Mouse (Mus musculus) forebrain, embryonic 15.5 days (tissue): ENCODE measurements around the gene Sprr2a3. TPM values are rescaled to one million over a fixed set of nuclear protein-coding genes. Genes with fewer than 3 reads are reported as not detected.
"Not testable (repeated sequence)": the region's sequence is repeated elsewhere in the genome, so short reads cannot be mapped to it uniquely, and the experiment has no call there.

ENCODE experiments used
- ATAC-seq: fragments of 200-750 bp; cut with Nextera tagmentation; replicated peaks from 2 replicates; pipeline ENCODE4 v1.8.0; 2017; ENCODE audit warnings: mild to moderate bottlenecking, moderate TSS enrichment, moderate library complexity
- H3K27ac ChIP-seq: fragments of 300-500 bp; sonication (generic); replicated peaks from 2 replicates; pipeline ENCODE4 v1.5.1; 2015; ENCODE audit warnings: mild to moderate bottlenecking, inconsistent platforms
- H3K27me3 ChIP-seq: fragments of 300-500 bp; sonication (generic); 2 replicates; pipeline ENCODE4 v1.6.1; 2015; ENCODE audit warnings: inconsistent platforms
- H3K36me3 ChIP-seq: fragments of 300-500 bp; sonication (generic); 2 replicates; pipeline ENCODE4 v1.6.1; 2015; ENCODE audit warnings: mild to moderate bottlenecking, inconsistent platforms
- H3K4me1 ChIP-seq: fragments of 300-500 bp; sonication (generic); 2 replicates; pipeline ENCODE4 v1.6.1; 2015; ENCODE audit warnings: inconsistent platforms
- H3K4me2 ChIP-seq: fragments of 300-500 bp; sonication (generic); replicated peaks from 2 replicates; pipeline ENCODE4 v1.6.1; 2015; ENCODE audit warnings: mild to moderate bottlenecking, inconsistent platforms
- H3K4me3 ChIP-seq: fragments of 300-500 bp; sonication (generic); 2 replicates; pipeline ENCODE4 v1.5.1; 2015; ENCODE audit warnings: mild to moderate bottlenecking, inconsistent platforms
- H3K9ac ChIP-seq: fragments of 300-500 bp; sonication (generic); replicated peaks from 2 replicates; pipeline ENCODE4 v1.6.1; 2015; ENCODE audit warnings: mild to moderate bottlenecking, inconsistent platforms
- H3K9me3 ChIP-seq: fragments of 300-500 bp; sonication (generic); 2 replicates; pipeline ENCODE4 v1.6.1; 2016; ENCODE audit warnings: inconsistent platforms
- WGBS: fragments of 180-500 bp; shearing (Covaris S2); methylation state at CpG from one replicate; pipeline ENCODE4 v1.1.7; 2015; ENCODE audit warnings: mixed read lengths; 5-methylcytosine and 5-hydroxymethylcytosine counted together
- polyA plus RNA-seq: library from polyadenylated mRNA; unstranded; fragments of >200 nt; fragmentation: Nextera tagmentation; extraction: Ambion mirVana; gene quantifications from 2 replicates; pipeline ENCODE4 v1.2.1, GENCODE M21; 2015

The Sprr2a3 gene
- polyA plus RNA-seq = not detected in 2 replicates

DNA sequence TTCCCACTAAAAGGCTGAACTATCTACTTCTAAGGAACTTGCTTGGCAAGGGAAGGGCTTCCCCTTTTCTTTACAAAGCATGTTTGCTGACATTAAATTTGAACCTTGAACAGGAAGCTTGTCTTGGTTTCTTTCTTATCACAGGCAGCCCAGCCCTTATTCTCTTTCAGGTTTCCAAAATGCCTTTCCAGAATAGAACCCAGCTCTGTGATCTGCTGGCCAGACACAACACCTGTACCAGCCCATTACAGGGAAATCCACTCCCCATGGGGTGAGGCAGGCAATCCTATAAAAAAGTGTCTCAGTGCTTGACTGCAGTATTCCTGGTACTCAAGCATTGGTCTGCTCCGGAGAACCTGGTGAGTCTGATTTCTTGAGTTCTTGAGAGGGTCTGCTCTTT lies at the start of gene Sprr2a3:
TSS of gene Sprr2a3 (plus strand) at position 317 of the 400 bp plus-strand sequence.
- not testable (repeated sequence) for H3K27me3 ChIP-seq, H3K4me3 ChIP-seq, ATAC-seq, H3K9me3 ChIP-seq, H3K36me3 ChIP-seq, H3K4me2 ChIP-seq, H3K4me1 ChIP-seq, H3K9ac ChIP-seq, H3K27ac ChIP-seq
- 95% methylated on average over 1 of the region's 1 CpGs for WGBS

DNA sequence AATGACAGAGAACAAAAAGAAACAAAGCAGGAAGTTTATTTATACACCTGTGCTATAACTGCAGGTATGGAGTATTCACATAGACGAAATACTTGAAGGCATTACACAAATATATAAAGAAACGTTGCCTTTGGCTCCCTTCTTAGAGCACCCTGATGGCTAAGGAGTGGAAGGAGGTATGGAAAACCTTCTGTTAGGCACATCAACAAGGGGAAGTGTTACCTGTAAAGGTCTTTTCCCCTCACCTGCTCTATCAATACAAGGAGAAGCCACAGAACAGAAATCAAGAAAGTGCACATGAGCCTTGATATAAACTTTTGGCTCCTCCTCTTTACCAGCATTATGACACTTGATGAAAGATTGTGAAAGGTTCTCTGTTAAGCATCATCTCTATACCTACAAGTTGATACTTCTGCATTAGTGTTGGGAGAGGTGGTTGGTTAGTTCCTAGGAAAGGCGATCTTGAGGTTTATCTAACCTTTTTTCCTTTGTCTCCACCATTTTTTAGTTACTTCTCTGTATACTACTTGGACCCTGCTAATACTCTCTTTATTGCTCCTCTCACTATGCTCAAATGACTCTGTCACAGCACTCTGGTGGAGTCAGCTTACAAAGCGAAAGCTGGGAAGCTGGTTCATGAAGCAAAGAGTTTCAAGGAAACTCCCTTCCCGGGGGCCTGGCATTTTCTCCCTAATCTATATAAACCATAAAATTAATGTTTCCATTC lies 48.6 kb upstream of the Sprr2a3 start:
- WGBS = no CpG with 5 or more reads among the region's 5 CpGs
- not testable (repeated sequence) for H3K9ac ChIP-seq, H3K9me3 ChIP-seq, H3K4me3 ChIP-seq, H3K27me3 ChIP-seq, H3K4me1 ChIP-seq, H3K36me3 ChIP-seq, ATAC-seq, H3K4me2 ChIP-seq, H3K27ac ChIP-seq

DNA sequence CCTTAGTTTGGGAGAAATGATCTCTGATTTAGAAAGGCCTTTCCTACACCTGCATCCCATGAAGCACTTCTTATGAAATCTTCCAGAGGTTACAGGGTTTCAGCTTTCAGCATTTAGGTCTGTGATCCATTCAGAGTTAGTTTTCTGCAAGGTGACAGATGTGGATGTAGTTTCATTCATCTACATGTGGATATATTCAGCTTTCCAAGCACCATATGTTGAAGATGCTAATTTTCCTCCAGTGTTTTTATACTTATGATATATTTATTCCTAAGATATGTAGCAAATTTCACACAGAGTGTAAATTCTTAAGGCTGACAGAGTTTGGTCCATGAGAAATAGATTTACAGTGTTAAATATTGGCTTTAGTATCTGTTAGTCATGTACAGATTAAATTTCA lies 46.5 kb upstream of the Sprr2a3 start:
- H3K4me3 ChIP-seq, H3K9me3 ChIP-seq, H3K9ac ChIP-seq, H3K27ac ChIP-seq, ATAC-seq, H3K36me3 ChIP-seq, H3K4me2 ChIP-seq, H3K27me3 ChIP-seq, H3K4me1 ChIP-seq: not testable (repeated sequence)

DNA sequence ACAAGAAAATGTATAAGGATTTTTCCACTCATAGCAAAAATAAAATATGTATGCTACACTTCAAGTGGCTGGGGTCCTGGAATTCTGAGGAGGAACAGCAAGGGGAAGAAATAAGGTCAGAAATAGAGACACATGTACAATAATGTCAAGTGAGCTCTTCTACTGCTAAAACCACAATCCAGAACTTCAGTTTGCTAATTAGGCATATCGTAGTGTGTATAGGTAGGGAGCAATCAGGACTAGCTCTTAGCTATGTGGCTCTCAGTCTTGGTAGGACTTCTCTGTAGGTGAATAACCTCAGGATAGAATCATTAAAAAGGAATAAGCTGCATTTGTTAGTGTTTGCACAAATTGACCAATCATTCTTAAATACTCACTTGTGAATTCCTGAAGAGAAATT lies 46.0 kb upstream of the Sprr2a3 start:
- H3K27ac ChIP-seq = not testable (repeated sequence)
- peak; percentile 43; the same call in 1 of the 2 replicates for ATAC-seq

DNA sequence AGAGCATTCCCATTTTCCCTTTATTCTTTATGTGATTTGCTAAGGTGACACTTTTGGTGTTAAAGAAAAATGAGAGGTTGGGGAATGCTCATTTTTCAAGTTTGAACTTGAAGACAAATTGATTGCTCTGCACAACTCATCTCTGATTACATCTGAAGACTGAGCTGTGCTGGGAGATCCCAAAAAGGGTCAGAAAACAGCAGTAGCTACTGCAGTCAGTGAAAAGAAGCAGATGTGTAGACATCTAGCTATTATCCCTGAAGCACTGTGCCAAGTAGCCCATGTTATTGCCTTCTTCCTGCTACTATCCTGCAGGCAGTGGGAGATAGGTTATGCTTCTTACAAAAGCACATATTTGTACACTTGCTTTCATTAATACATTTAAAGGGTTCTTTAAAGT lies 40.4 kb upstream of the Sprr2a3 start:
- H3K4me3 ChIP-seq, ATAC-seq, H3K27ac ChIP-seq, H3K4me2 ChIP-seq, H3K36me3 ChIP-seq, H3K9me3 ChIP-seq, H3K4me1 ChIP-seq, H3K27me3 ChIP-seq, H3K9ac ChIP-seq: not testable (repeated sequence)

More for the DNA sequence above, 46.0 kb upstream of the Sprr2a3 start:
- WGBS = no CpG with 5 or more reads among the region's 1 CpGs
- H3K4me3 ChIP-seq, H3K4me1 ChIP-seq, H3K27me3 ChIP-seq, H3K9ac ChIP-seq, H3K4me2 ChIP-seq, H3K9me3 ChIP-seq, H3K36me3 ChIP-seq: not testable (repeated sequence)

DNA sequence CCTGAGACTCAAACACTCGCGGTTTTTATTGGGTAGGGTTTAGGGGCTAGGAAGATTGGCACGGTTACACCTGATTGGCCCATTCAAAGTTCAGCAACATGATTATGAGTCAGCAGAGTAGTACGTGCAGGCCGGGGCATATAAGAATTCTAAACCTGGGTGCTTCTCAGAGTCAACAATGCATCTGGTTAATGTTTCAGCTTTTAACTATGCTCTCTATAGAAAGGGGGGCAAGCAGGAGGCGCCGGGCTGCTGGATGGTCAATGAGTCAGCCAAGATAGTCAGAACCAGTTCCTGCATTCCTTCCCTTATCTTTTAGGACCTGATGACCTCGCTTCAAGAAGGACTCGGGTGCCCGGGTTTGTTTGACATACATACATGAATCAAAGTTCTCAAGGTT lies 39.0 kb upstream of the Sprr2a3 start:
- ATAC-seq = not testable (repeated sequence)

DNA sequence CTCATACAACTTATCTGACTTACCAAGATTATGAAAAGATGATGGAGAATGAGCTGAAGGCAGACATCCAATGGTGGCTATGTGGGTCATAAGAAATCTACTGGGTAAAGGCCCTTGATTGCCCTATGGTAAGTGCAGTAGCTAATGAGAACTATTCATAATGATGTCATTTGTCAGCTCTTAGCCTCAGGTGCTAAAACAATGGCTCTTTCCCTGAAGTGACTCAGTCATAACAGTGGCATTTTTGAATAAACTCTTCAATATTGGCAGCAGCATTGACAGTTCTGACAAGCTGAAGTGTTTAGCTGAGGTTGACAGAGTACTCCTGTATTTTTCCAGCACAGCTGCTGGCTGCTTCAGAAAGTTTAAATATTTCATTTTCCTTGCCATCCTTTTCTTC lies 36.7 kb upstream of the Sprr2a3 start:
- H3K27ac ChIP-seq, H3K4me3 ChIP-seq, H3K27me3 ChIP-seq, H3K9ac ChIP-seq, H3K4me2 ChIP-seq, H3K36me3 ChIP-seq, H3K4me1 ChIP-seq, H3K9me3 ChIP-seq: not testable (repeated sequence)
- ATAC-seq = peak; percentile 23; the same call in 1 of the 2 replicates

More for the DNA sequence above, 39.0 kb upstream of the Sprr2a3 start:
- not testable (repeated sequence) for H3K4me3 ChIP-seq, H3K27me3 ChIP-seq, H3K36me3 ChIP-seq, H3K9me3 ChIP-seq, H3K4me2 ChIP-seq, H3K9ac ChIP-seq, H3K4me1 ChIP-seq, H3K27ac ChIP-seq
- no CpG with 5 or more reads among the region's 10 CpGs for WGBS

DNA sequence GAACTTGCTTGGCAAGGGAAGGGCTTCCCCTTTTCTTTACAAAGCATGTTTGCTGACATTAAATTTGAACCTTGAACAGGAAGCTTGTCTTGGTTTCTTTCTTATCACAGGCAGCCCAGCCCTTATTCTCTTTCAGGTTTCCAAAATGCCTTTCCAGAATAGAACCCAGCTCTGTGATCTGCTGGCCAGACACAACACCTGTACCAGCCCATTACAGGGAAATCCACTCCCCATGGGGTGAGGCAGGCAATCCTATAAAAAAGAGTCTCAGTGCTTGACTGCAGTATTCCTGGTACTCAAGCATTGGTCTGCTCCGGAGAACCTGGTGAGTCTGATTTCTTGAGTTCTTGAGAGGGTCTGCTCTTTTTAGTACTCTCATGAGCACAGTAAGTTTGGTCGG lies 34.8 kb upstream of the Sprr2a3 start:
- H3K27ac ChIP-seq, H3K9me3 ChIP-seq, H3K4me1 ChIP-seq, H3K27me3 ChIP-seq, H3K9ac ChIP-seq, ATAC-seq, H3K36me3 ChIP-seq, H3K4me2 ChIP-seq, H3K4me3 ChIP-seq: not testable (repeated sequence)
- 91% methylated on average over 2 of the region's 2 CpGs for WGBS

DNA sequence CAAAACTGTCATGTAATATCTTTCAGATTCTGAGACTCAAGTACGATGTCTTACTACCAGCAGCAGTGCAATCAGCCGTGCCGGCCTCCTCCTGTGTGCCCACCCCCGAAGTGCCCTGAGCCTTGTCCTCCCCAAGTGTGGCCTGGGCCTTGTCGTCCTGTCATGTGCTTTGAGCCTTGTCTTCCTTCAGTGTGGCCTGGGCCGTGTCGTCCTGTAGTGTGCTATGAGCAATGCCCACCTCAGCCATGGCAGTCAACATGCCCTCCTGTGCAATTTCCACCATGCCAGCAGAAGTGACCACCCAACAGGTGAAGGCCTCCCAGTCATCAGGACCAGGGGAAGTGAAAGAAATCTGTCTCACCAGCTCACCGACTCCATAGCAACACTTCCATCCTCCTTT lies 31.4 kb upstream of the Sprr2a3 start:
- H3K27me3 ChIP-seq, H3K36me3 ChIP-seq, H3K4me3 ChIP-seq, H3K9me3 ChIP-seq, H3K4me2 ChIP-seq, H3K4me1 ChIP-seq, H3K9ac ChIP-seq, H3K27ac ChIP-seq: not testable (repeated sequence)
- no CpG with 5 or more reads among the region's 8 CpGs for WGBS
- peak; percentile 47; the same call in 1 of the 2 replicates for ATAC-seq

DNA sequence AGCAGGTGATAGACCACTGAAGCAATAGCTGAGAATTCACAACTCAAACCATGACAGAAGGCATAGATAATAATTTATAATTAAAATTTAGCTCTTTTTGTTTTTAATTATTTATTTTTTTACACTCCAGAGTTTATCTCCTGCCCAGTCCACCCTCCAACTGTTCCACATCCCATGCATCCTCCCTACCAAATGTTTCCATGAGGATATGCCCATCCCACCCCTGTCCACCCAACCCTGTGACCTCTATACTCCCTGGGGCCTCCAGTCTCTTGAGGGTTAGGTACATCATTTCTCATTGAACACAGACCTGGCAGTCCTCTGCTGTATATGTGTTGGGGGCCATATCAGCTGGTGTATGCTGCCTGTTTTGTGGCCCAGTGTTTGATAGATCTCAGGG lies 26.7 kb upstream of the Sprr2a3 start:
- not testable (repeated sequence) for H3K36me3 ChIP-seq, H3K9ac ChIP-seq, H3K27me3 ChIP-seq, H3K4me1 ChIP-seq, H3K4me2 ChIP-seq, H3K4me3 ChIP-seq, H3K27ac ChIP-seq, H3K9me3 ChIP-seq
- ATAC-seq = peak; percentile 44

DNA sequence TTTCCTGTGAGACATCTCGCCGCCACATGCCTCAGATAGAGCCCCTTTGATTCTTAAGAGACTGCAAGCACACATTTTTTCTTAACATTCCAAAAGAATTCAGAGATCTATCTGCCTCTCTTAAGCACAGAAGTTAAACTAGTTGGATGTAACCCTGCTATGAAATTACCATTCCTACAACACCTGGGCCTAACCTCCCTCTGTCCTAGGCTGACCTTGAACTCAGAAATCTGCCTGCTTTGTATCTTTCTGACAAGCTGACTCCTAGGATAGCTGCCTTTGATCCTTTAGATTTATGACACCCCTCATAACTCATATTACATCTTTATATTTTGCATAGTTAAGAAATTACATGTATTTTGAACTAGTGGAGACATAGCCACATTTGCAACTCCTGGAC lies 21.8 kb upstream of the Sprr2a3 start:
- not testable (repeated sequence) for H3K4me1 ChIP-seq, H3K27me3 ChIP-seq, H3K4me2 ChIP-seq, H3K9ac ChIP-seq, ATAC-seq, H3K27ac ChIP-seq, H3K9me3 ChIP-seq, H3K4me3 ChIP-seq, H3K36me3 ChIP-seq
- no CpG with 5 or more reads among the region's 2 CpGs for WGBS

DNA sequence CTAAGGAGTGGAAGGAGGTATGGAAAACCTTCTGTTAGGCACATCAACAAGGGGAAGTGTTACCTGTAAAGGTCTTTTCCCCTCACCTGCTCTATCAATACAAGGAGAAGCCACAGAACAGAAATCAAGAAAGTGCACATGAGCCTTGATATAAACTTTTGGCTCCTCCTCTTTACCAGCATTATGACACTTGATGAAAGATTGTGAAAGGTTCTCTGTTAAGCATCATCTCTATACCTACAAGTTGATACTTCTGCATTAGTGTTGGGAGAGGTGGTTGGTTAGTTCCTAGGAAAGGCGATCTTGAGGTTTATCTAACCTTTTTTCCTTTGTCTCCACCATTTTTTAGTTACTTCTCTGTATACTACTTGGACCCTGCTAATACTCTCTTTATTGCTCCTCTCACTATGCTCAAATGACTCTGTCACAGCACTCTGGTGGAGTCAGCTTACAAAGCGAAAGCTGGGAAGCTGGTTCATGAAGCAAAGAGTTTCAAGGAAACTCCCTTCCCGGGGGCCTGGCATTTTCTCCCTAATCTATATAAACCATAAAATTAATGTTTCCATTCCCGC lies 13.7 kb upstream of the Sprr2a3 start:
- not testable (repeated sequence) for H3K36me3 ChIP-seq, H3K4me2 ChIP-seq, H3K9ac ChIP-seq, H3K4me1 ChIP-seq, H3K4me3 ChIP-seq, H3K27ac ChIP-seq, H3K27me3 ChIP-seq, H3K9me3 ChIP-seq, ATAC-seq
- no CpG with 5 or more reads among the region's 4 CpGs for WGBS

DNA sequence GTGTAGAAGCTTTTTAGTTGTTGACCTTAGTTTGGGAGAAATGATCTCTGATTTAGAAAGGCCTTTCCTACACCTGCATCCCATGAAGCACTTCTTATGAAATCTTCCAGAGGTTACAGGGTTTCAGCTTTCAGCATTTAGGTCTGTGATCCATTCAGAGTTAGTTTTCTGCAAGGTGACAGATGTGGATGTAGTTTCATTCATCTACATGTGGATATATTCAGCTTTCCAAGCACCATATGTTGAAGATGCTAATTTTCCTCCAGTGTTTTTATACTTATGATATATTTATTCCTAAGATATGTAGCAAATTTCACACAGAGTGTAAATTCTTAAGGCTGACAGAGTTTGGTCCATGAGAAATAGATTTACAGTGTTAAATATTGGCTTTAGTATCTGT lies 11.7 kb upstream of the Sprr2a3 start:
- not testable (repeated sequence) for H3K27ac ChIP-seq, H3K27me3 ChIP-seq, H3K36me3 ChIP-seq, ATAC-seq, H3K4me3 ChIP-seq, H3K4me1 ChIP-seq, H3K4me2 ChIP-seq, H3K9me3 ChIP-seq, H3K9ac ChIP-seq
